Mouse (Mus musculus) right cerebral cortex, postnatal 36 days (tissue): ENCODE results near the gene Lrr1.
A peak's percentile ranks its signal among the peaks of the same experiment; 100 is the strongest.
"Not testable (repeated sequence)": the region's sequence is repeated elsewhere in the genome, so short reads cannot be mapped to it uniquely, and the experiment has no call there.

Experiments
- DNase-seq, 2 experiments: peaks; one replicate each; pipeline ENCODE4 v3.0.0; 2022; ENCODE audit warnings: low spot score in 2 of 2, mixed read lengths in 1 of 2

The Lrr1 gene

DNA sequence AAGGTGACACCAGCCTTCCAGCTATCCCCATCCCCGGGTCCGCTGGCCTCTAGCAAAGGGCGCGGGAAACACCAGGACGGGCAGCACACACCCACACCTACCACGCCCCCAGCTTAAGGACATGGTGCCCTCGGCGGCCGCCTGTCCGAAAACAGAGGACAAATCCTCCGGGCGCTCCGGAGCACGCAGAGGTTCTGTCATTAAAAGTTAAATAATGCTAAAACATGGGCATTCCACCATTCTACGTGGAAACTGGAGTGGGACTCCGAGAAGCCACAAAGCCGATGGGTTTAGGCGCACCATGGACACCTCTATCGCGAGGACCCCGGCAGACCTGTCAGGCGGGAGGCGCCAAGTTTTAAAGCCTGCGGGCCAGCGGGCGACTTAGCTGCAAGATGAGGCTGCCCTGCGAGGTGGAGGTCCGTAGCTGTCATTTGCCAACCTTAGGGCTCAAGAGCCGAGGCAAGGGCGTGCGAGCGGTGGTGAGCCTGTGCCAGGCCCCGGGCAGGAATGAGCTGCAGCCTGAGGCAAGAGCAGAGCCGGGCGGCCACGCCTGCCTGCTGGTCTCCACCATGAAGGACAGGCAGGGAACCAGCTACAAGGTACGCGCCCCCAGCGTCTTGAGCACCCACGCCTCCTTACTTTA lies at the start of gene Lrr1:
Gene Lrr1, plus strand, starts transcription at position 354 of the 646 bp plus-strand sequence.
- DNase-seq: peak; percentile 64 to 79

GRCm38 (mm10) chr12:69119908-69120307 lies 48.7 kb upstream of the Lrr1 start:
- no peak for DNase-seq

GRCm38 (mm10) chr12:69122801-69123200 lies 45.8 kb upstream of the Lrr1 start:
- DNase-seq: no peak

DNA sequence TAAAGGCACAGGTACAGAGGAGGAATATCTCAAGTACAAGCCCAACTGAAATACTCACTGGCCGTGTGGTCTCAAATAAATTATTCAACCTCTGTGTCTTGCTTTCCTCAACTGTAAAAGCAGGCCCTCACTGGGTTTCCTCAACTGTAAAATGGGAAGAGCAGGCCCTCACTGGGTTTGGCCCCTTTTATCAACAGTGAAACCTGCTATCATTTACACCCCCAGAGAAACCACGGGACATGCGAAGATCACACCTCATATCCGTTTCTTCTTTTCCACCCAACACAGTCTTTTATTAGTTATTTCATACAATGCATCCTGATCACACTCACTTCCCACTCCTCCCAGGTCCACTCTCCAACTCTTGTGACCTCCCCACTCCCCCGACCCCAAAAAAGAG lies 43.5 kb upstream of the Lrr1 start:
- DNase-seq: no peak

DNA sequence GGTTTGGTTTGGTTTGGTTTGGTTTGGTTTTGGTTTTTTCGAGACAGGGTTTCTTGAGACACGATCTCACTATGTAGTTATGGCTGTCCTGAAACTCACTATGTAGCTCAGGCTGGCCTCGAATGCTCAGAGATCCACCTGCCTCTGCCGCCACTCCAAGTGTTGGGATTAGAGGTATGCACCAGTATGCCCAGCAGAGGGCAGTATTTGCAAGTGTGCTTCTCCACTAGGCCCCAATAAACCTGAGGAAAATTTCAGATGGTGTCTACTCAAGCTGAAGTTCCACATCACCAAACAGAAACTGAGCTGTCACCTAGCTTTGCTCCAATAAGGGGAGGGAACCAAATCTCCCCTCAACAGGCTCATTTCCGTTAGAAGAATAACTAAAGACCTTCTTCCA lies 41.4 kb upstream of the Lrr1 start:
- no peak for DNase-seq

GRCm38 (mm10) chr12:69127626-69128025 lies 41.0 kb upstream of the Lrr1 start:
- no peak for DNase-seq

- DNase-seq: no peak
These were observed 38.8 kb upstream of the Lrr1 start for GRCm38 (mm10) chr12:69129634-69130310.

GRCm38 (mm10) chr12:69130486-69130885 lies 38.1 kb upstream of the Lrr1 start:
- no peak for DNase-seq

DNA sequence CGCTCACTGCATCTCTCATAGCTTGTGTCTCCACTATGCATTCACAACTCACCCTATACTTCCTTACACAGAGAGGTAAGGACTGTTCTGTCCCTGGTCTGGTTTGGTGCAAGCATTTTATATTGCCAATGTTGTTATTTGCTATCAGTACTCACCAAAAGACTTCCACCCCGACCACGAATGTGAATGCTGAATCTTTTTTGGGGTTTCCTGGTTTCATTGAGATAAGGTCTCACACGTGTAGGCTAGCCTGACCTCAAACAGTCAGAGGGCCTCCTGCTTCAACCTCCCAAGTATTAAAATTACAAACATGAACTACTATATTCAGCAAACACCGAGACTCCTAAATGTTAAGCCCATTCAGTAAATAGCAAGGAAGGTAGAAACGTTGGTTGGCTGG lies 37.3 kb upstream of the Lrr1 start:
- no peak for DNase-seq

DNA sequence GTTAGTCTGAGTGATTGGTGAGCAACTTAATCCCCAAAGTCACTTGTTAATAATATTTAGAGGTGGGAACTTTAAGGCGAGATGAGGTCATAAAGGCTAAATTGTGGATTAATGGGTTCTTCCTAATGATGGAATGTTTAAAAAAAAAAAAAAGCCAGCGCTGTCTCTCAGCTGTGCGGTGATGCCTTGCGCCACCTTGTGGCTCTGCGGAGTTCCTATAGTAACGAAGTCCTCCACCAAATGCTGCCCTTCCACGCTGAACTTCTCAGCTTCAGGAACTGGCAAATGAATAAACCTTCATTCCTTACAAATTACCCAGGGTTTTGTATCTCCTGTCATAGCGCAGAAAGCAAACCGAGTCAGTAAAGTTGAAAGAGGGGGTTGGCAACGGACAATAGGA lies 36.6 kb upstream of the Lrr1 start:
- peak; percentile 16 to 22 for DNase-seq

DNA sequence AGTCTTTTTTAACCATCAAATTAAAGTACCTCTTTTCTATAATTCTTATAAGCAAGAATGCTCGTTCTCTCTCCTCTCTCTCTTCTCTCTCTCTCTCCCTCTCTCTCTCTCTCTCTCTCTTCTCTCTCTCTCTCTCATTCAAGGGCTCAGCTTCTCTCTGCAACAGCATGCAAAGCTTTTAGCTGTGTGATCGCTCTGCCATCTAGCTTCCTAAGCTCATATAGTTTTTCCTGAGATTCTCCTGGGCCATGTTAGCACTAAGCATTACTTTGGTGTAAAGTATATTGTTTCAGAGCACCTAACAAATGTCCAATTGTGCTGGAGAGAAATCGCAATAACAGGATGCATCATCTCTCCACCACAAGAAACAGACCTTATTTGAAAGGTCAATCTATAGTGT lies 29.4 kb upstream of the Lrr1 start:
- no peak for DNase-seq

- no peak for DNase-seq
These were observed 28.8 kb upstream of the Lrr1 start for GRCm38 (mm10) chr12:69139841-69140240.

DNA sequence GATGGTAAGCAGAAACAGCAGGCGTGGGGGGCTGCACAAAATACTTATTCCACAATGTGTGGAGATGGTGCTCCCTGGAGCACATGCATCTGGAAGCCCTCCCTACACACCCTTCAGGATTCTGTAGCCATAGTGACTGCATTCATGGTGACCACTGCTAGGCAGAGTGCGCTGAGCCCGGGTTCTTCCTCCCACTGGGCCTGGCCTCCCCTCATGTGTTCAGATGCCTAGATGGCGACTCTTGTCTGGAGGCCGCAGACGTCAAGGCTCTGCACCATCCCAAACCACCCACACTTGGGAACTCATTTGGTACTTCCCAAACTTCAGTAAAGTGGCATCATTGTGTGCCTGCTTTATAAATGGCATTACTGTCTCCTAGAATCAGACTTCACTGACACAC lies 25.2 kb upstream of the Lrr1 start:
- DNase-seq: no peak

DNA sequence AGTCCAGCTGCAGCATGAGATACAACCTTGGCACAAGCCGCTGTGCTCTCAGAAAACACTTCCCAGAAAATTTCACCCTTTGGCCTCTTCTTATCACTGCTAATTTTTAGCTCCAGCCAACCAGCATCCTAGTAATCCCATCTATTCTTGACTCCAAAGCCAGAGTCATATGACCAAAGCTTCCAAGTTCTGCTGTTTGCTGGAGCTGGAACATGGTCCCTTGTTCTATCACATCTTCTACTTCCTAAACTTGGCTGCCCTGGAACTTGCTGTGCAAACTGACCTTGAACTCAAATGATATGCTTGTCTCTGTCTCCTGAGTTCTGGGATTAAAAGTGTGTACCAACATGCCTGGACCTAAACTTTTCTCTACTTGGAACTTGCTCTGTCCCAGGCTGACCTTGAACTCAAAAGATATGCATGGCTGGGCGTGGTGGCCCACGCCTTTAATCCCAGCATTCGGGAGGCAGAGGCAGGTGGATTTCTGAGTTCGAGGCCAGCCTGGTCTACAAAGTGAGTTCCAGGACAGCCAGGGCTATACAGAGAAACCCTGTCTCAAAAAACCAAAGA lies 21.4 kb upstream of the Lrr1 start:
- no peak for DNase-seq

GRCm38 (mm10) chr12:69150049-69150448 lies 18.6 kb upstream of the Lrr1 start:
- DNase-seq: no peak

DNA sequence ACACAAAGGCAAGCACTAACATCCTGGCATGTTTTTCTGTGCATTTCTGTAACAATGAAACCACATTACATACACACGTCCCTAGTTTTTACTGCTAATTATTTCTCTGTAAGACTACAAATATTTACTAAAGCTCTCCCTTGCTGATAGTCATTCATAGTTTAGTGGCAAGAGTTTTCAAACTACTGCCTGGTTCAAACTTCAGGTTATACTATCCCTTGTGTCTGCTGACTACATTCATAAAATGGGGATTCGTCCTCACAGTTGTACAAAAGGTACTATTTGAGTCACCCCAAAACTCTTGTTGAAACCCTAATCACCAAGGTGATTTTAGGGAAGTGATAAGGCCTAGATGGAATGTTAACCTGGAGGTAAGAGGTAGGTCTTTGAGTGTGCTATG lies 12.7 kb upstream of the Lrr1 start:
- no peak for DNase-seq

GRCm38 (mm10) chr12:69156436-69156835 lies 12.2 kb upstream of the Lrr1 start:
- no peak for DNase-seq

DNA sequence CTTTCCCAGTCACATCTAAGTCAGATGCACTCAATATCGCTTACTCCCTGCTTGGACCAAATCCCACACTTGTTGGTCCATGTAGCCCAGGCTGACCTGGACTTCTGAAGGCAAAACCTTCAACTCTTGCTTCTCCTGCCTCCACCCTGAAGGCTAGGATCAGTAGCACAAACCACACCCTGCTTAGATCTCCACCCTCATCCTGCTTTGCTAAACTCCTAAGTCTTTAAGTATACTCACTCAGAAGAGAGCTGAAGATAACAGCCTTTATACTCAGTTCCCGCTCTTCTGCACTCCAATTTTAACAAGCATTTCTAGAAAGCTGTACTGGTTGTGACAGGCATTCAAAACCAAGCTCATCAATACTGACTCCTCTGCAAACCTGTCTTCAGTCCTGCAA lies 11.5 kb upstream of the Lrr1 start:
- DNase-seq: no peak

DNA sequence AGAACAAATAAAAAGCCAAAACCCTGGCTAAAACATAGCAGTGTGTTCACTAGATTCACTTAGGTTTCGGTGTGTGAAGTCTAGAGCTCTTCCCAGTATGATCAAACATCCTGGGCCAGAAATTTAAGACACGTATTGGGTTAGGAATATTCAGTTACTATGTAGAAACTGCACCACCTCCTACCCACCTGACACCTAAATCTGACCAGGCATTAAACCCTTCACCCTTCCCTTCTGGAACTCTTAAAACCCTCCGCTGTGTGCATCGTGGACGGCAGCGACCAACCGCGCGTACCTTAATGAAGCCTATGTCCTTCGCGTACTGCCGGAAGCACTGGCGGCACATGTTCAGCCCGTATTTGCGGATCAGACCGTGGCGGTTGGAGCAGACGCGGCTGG lies 10.2 kb upstream of the Lrr1 start:
- DNase-seq: no peak

DNA sequence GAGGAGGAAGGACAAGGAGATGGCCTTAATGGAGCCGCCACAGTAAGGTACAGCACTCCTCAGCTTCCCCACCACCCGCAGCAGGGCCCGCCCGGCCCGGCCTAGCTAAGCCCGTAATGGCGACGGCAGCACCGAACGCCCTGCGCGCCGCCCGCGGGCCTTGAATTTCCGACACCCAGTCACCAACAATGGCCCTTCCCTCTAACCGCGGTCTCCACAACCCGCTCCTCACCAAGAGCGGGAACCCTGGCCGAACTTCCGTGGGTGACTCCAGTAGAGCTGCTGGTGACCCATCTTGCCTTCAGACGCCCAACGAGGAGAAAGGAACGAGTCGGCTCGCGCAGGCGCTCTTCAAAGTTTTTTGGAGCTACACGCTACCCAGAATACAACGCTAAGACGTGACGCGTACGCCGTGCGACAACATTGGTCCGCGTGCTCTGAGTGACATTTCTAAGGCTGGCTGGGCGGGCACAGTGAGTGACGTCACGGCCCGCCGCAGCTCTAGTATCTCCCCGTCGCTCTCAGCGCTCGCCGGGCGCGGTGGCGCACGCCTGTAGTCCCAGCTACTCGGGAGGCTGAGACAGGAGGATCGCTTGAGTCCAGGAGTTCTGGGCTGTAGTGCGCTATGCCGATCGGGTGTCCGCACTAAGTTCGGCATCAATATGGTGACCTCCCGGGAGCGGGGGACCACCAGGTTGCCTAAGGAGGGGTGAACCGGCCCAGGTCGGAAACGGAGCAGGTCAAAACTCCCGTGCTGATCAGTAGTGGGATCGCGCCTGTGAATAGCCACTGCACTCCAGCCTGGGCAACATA lies 9.6 kb upstream of the Lrr1 start, which contains the start of gene Rps29:
Gene Rps29, minus strand, starts transcription at position 422 of the 813 bp plus-strand sequence.
- peak; percentile 98 to 99 for DNase-seq

- no peak for DNase-seq
These were observed 9.1 kb upstream of the Lrr1 start for GRCm38 (mm10) chr12:69159578-69159940.

DNA sequence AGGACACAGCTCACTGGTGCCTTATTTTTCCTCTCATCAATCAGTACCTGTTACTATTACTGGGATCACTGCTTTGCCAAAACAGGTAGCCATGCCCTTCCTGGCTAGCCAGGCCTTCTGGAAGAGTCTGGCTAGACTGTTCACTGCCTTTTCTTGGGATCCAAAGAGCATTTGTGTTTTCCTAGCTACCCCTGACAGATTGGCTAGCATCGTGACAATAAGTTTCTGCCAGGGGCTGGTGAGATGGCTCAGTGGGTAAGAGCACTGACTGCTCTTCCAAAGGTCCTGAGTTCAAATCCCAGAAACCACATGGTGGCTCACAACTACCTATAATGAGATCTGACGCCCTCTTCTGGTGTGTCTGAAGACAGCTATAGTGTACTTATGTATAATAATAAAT lies 7.9 kb upstream of the Lrr1 start:
- not testable (repeated sequence) for DNase-seq
